Mouse (Mus musculus) ES-E14 (cell line): ENCODE measurements around the gene Gm28035. TPM values are rescaled to one million over a fixed set of nuclear protein-coding genes. Genes with fewer than 3 reads are reported as not detected.

Experiments used
- DNase-seq: peaks from one replicate; pipeline ENCODE4 v3.0.0-alpha.2; 2013; ENCODE audit warnings: low read depth, low spot score
- H3K27ac ChIP-seq: 2 replicates; pipeline ENCODE4 v1.5.1; 2012; ENCODE audit warnings: low read depth, mild to moderate bottlenecking, low read length, moderate library complexity, mixed read lengths; ENCODE audit not compliant: poor library complexity, insufficient read depth, severe bottlenecking
- H3K36me3 ChIP-seq: 2 replicates; pipeline ENCODE4 v1.6.1; 2012; ENCODE audit warnings: mild to moderate bottlenecking, low read length, moderate library complexity, mixed read lengths; ENCODE audit not compliant: control insufficient read depth, poor library complexity, insufficient read depth, severe bottlenecking
- H3K4me1 ChIP-seq, 2 experiments: fragments of 150-350 bp in 1 of 2; sonication (generic) in 1 of 2; 2 replicates each; pipeline ENCODE4 v1.6.1; 2012; ENCODE audit warnings: low read length in 2 of 2, mild to moderate bottlenecking in 1 of 2, mixed read lengths in 1 of 2; ENCODE audit not compliant: control insufficient read depth in 2 of 2, insufficient read depth in 2 of 2, poor library complexity in 1 of 2
- H3K4me3 ChIP-seq, 2 experiments: fragments of 150-350 bp in 1 of 2; sonication (generic) in 1 of 2; 2 replicates each; pipeline ENCODE4 v1.5.1; 2012; ENCODE audit warnings: low read length in 2 of 2, low read depth in 1 of 2, mild to moderate bottlenecking in 1 of 2, mixed read lengths in 1 of 2; ENCODE audit not compliant: insufficient read depth in 1 of 2, poor library complexity in 1 of 2, severe bottlenecking in 1 of 2
- H3K9ac ChIP-seq: 2 replicates; pipeline ENCODE4 v1.6.1; 2012; ENCODE audit warnings: low read depth, mild to moderate bottlenecking, low read length, mixed read lengths; ENCODE audit not compliant: poor library complexity, insufficient read depth, severe bottlenecking
- H3K9me3 ChIP-seq: fragments of 150-350 bp; sonication (generic); 2 replicates; pipeline ENCODE4 v1.6.1; 2012; ENCODE audit warnings: low read depth, mild to moderate bottlenecking, low read length; ENCODE audit not compliant: control insufficient read depth, insufficient read depth
- CHD2 ChIP-seq: IDR thresholded peaks from 2 replicates; pipeline ENCODE4 v1.6.1; 2014; ENCODE audit warnings: mild to moderate bottlenecking, low read depth, low read length, inconsistent platforms
- HCFC1 ChIP-seq: IDR thresholded peaks from 2 replicates; pipeline ENCODE4 v1.6.1; 2012; ENCODE audit warnings: low read length, inconsistent platforms, borderline replicate concordance; ENCODE audit not compliant: insufficient read depth
- MAFK ChIP-seq: IDR thresholded peaks from 2 replicates; pipeline ENCODE4 v1.6.1; 2014; ENCODE audit warnings: mild to moderate bottlenecking, low read depth, low read length, inconsistent platforms; ENCODE audit not compliant: insufficient read depth
- ZC3H11A ChIP-seq: IDR thresholded peaks from 2 replicates; pipeline ENCODE4 v1.6.1; 2012; ENCODE audit warnings: low read depth, mild to moderate bottlenecking, inconsistent platforms, low read length, borderline replicate concordance
- ZNF384 ChIP-seq: IDR thresholded peaks from 2 replicates; pipeline ENCODE4 v1.6.1; 2012; ENCODE audit warnings: low read depth, low read length, inconsistent platforms
- in situ Hi-C, 2 experiments: fragments of 600-800 bp; cut with MboI; formaldehyde crosslinking; loops; one replicate each; pipeline ENCODE4 v1.15.1; 2025; ENCODE audit warnings: low sequenced_read_pairs in 2 of 2, inconsistent platforms in 1 of 2; ENCODE audit not compliant: unreplicated experiment in 2 of 2
- total RNA-seq: library from RNA; depleted of rRNA; stranded (reverse); fragments of 300-350 nt; gene quantifications from 2 replicates; pipeline ENCODE4 v1.2.3, GENCODE M21; 2012

The Gm28035 gene
- total RNA-seq, 1 experiment: 0.76 TPM

GRCm38 (mm10) chr2:30247681-30248080, 7.3 kb downstream of the Gm28035 start:
- H3K4me1 ChIP-seq: peaks cover 4 to 27% of the 10 kb centered on the region in 2 experiments
- H3K4me3 ChIP-seq: no peak overlapping the region
- H3K9ac ChIP-seq: no peak overlapping the region
- no peaks in the 10 kb centered on the region for H3K9me3 ChIP-seq
- H3K27ac ChIP-seq: no peak overlapping the region
- TF ChIP-seq ZC3H11A (no peak), CHD2 (no peak), ZNF384 (no peak), MAFK (no peak), HCFC1 (no peak)
- in situ Hi-C loops: no loop called here
- H3K36me3 ChIP-seq: peaks cover 10% of the 10 kb centered on the region; the same call in 1 of the 2 replicates
- DNase-seq: no peak

GRCm38 (mm10) chr2:30249182-30249581, 8.8 kb downstream of the Gm28035 start:
- in situ Hi-C loops: no loop called here
- peaks cover 4 to 26% of the 10 kb centered on the region in 2 experiments for H3K4me1 ChIP-seq

GRCm38 (mm10) chr2:30250166-30251128, 10.1 kb downstream of the Gm28035 start:
- Histone ChIP-seq H3K9me3 (no peaks in the 10 kb centered on the region), H3K9ac (no peak overlapping the region), H3K4me1 (peaks cover 4 to 21% of the 10 kb centered on the region in 2 experiments), H3K36me3 (peaks cover 12% of the 10 kb centered on the region), H3K27ac (no peak overlapping the region), H3K4me3 (no peak overlapping the region)
- in situ Hi-C loops: no loop called here
- no peak for DNase-seq
- TF ChIP-seq HCFC1: no peak
- no peak for TF ChIP-seq ZC3H11A
- no peak for TF ChIP-seq MAFK
- no peak for TF ChIP-seq CHD2
- TF ChIP-seq ZNF384: no peak

More at GRCm38 (mm10) chr2:30249182-30249581, 8.8 kb downstream of the Gm28035 start:
- Histone ChIP-seq H3K9ac (no peak overlapping the region), H3K36me3 (peaks cover 7% of the 10 kb centered on the region; the same call in 1 of the 2 replicates), H3K27ac (no peak overlapping the region), H3K9me3 (no peaks in the 10 kb centered on the region), H3K4me3 (no peak overlapping the region)
- no peak for TF ChIP-seq CHD2
- TF ChIP-seq HCFC1: no peak
- TF ChIP-seq ZC3H11A: no peak
- no peak for DNase-seq

- Histone ChIP-seq H3K9me3 (no peaks in the 10 kb centered on the region), H3K9ac (no peak overlapping the region), H3K27ac (peak overlapping the region; percentile 11), H3K36me3 (peaks cover 23% of the 10 kb centered on the region), H3K4me1 (peaks cover 4 to 21% of the 10 kb centered on the region in 2 experiments), H3K4me3 (no peak overlapping the region)
- TF ChIP-seq ZC3H11A: no peak
- TF ChIP-seq HCFC1: no peak
- TF ChIP-seq ZNF384: no peak
- TF ChIP-seq CHD2: no peak
- TF ChIP-seq MAFK: no peak
- peak; percentile 56 for DNase-seq
- in situ Hi-C loops: no loop called here
Measured at GRCm38 (mm10) chr2:30251417-30252104, 11.2 kb downstream of the Gm28035 start.
